ENCODE assay signal across 8 mouse cellular contexts in genomic region chr14:72710341-72711027, GRCm38 (mm10). TPM values are rescaled to one million over a fixed set of nuclear protein-coding genes. Genes with fewer than 3 reads are reported as not detected.
A peak's percentile ranks its signal among the peaks of the same experiment; 100 is the strongest.
DNase-seq lines count a peak whose midpoint lies in the region; ATAC-seq and TF ChIP-seq lines count a peak whose summit lies in the region.

No protein-coding gene starts in this region.

- peak overlapping the region; percentile 85 for H3K4me2 ChIP-seq in intestine, postnatal 0 days (replicated peaks; ENCODE audit: low read depth)
- H3K4me2 ChIP-seq in midbrain, embryonic 15.5 days, result peak overlapping the region; percentile 81

- H3K27ac ChIP-seq in intestine, postnatal 0 days (ENCODE audit: low read depth, low read length), result peak overlapping the region; percentile 99
- peak overlapping the region; percentile 50; the same call in 1 of the 2 replicates for H3K27ac ChIP-seq in liver, adult 2 months (replicated peaks; ENCODE audit: insufficient read depth, low read depth, low read length)
- H3K27ac ChIP-seq in midbrain, embryonic 15.5 days, result peak overlapping the region; percentile 90

- no peak for TF ChIP-seq CTCF in intestine, postnatal 0 days (IDR thresholded peaks at IDR 0.05; ENCODE audit: low read depth)
- TF ChIP-seq CTCF in liver, adult 2 months (IDR thresholded peaks at IDR 0.05; ENCODE audit: low read depth, low read length), result no peak

- DNase-seq in urinary bladder, postnatal 25 days (ENCODE audit: low spot score), result peak; percentile 16
- no peak for DNase-seq in urinary bladder, adult 2 months (ENCODE audit: low spot score)
- peak; percentile 21 for DNase-seq in c-Kit-positive CD71-positive TER-119-positive erythroid progenitor cells, embryonic 14.5 days (ENCODE audit: low spot score)
- peak; percentile 94 for DNase-seq in heart, adult 11 months
- DNase-seq in liver, adult 2 months (ENCODE audit: extremely low read depth, low read depth, low spot score), result peak; percentile 24
- DNase-seq in testis, postnatal 10 days (ENCODE audit: low spot score), result peak; percentile 59

- peaks cover 8% of the 10 kb centered on the region; the same call in 1 of the 2 replicates for H3K79me2 ChIP-seq in liver, adult 2 months (ENCODE audit: control insufficient read depth, insufficient read depth, low read length)

- no peak for TF ChIP-seq POLR2A in liver, adult 2 months (IDR thresholded peaks at IDR 0.05; ENCODE audit: extremely low read depth, insufficient read depth, low read length)

- H3K27me3 ChIP-seq in intestine, postnatal 0 days (replicated peaks; ENCODE audit: control insufficient read depth, insufficient read depth, low read length), result no peaks in the 10 kb centered on the region
- H3K27me3 ChIP-seq in liver, adult 2 months (ENCODE audit: control insufficient read depth, insufficient read depth, low read length), result no peaks in the 10 kb centered on the region
- no peaks in the 10 kb centered on the region for H3K27me3 ChIP-seq in midbrain, embryonic 15.5 days (replicated peaks)

- WGBS in intestine, postnatal 0 days, result 3% methylated on average over 38 of the region's 38 CpGs
- WGBS in liver, adult 2 months, result 2% methylated on average over 38 of the region's 38 CpGs
- WGBS in midbrain, embryonic 15.5 days, result 1% methylated on average over 38 of the region's 38 CpGs

- H3K4me1 ChIP-seq in intestine, postnatal 0 days (replicated peaks; ENCODE audit: control insufficient read depth, insufficient read depth, low read length), result 0 out of 2 replicates have a peak, but pooled peaks cover 3% of the 10 kb centered on the region
- peaks cover 4% of the 10 kb centered on the region; the same call in 1 of the 2 replicates for H3K4me1 ChIP-seq in liver, adult 2 months (ENCODE audit: control insufficient read depth, insufficient read depth, low read length)
- H3K4me1 ChIP-seq in midbrain, embryonic 15.5 days, result peaks cover 14% of the 10 kb centered on the region; the same call in 1 of the 2 replicates

- H3K36me3 ChIP-seq in intestine, postnatal 0 days (ENCODE audit: control insufficient read depth, insufficient read depth), result no peaks in the 10 kb centered on the region
- no peaks in the 10 kb centered on the region for H3K36me3 ChIP-seq in liver, adult 2 months (ENCODE audit: control insufficient read depth, insufficient read depth, low read length)
- no peaks in the 10 kb centered on the region for H3K36me3 ChIP-seq in midbrain, embryonic 15.5 days (replicated peaks)

- peak overlapping the region; percentile 97 for H3K9ac ChIP-seq in intestine, postnatal 0 days (ENCODE audit: low read depth, low read length)
- H3K9ac ChIP-seq in liver, adult 2 months (ENCODE audit: low read depth, low read length), result peak overlapping the region; percentile 96
- H3K9ac ChIP-seq in midbrain, embryonic 15.5 days, result peak overlapping the region; percentile 74

- H3K4me3 ChIP-seq in intestine, postnatal 0 days (ENCODE audit: low read depth, low read length), result peak overlapping the region; percentile 100
- peak overlapping the region; percentile 70 for H3K4me3 ChIP-seq in liver, adult 2 months (ENCODE audit: insufficient read depth, low read depth, low read length)
- H3K4me3 ChIP-seq in midbrain, embryonic 15.5 days, result peak overlapping the region; percentile 69

- ATAC-seq in intestine, postnatal 0 days, result peak; percentile 16
- ATAC-seq in midbrain, embryonic 15.5 days (replicated peaks), result peak; percentile 65

- no peaks in the 10 kb centered on the region for H3K9me3 ChIP-seq in intestine, postnatal 0 days (ENCODE audit: control insufficient read depth)
- H3K9me3 ChIP-seq in midbrain, embryonic 15.5 days, result no peaks in the 10 kb centered on the region

RNA-seq across cellular contexts. Expression of gene Fndc3a, which starts 0.7 kb away (rescaled TPM):
- 19.7 and 26.7 TPM in 2 replicates for polyA plus RNA-seq in urinary bladder, adult 2 months (2012; rRNA removed)
- 29.7 and 36.3 TPM in 2 replicates for polyA plus RNA-seq in intestine, postnatal 0 days (2015; fragmentation: Nextera tagmentation; extraction: Ambion mirVana)
- total RNA-seq in liver, adult 2 months (2014; rRNA removed), result 36.9 and 40.6 TPM in 2 replicates
- 25.5 and 27.9 TPM in 2 replicates for polyA plus RNA-seq in liver, adult 2 months (2012; rRNA removed)
- 60.7 and 71.3 TPM in 2 replicates for polyA plus RNA-seq in midbrain, embryonic 15.5 days (2015; fragmentation: Nextera tagmentation; extraction: Ambion mirVana)
